Mouse (Mus musculus): ENCODE data around the gene Olfr1206. TPM values are rescaled to one million over a fixed set of nuclear protein-coding genes. Genes with fewer than 3 reads are reported as not detected.

Olfr1206 gene
- polyA plus RNA-seq (2014; fragmentation: Nextera tagmentation; extraction: Ambion mirVana): not detected in 2 replicates

DNA sequence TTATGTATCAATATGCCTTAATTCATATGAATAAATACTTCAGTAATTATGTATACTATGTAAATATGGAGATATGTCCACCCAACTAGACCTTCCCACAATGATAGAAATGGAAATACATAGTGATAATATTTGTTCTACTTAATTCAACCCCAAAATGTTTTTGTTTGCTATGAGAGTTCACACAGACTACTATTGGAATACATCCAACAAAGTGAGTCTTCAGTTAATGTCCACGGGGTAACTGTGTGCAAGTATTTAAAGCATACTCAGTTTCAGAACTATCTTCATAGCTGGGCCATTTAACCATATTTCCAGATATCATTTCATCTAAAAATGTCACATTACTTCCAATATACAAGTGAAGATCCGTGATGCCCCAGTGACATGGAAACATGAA, at the start of gene Olfr1206:
Gene Olfr1206, plus strand, starts transcription at position 301 of the 400 bp plus-strand sequence.
- no peak for DNase-seq (ENCODE audit: low spot score)
- Histone ChIP-seq H3K27me3 (replicated peaks; ENCODE audit: control insufficient read depth, insufficient read depth, low read length) (no peaks in the 10 kb centered on the region), H3K4me1 (replicated peaks; ENCODE audit: control insufficient read depth, insufficient read depth, low read length) (no peaks in the 10 kb centered on the region), H3K9ac (ENCODE audit: low read depth, low read length) (no peak within 1 kb of the TSS), H3K4me3 (ENCODE audit: low read depth, low read length) (no peak within 1 kb of the TSS), H3K9me3 (ENCODE audit: control insufficient read depth, low read length) (no peaks in the 10 kb centered on the region), H3K4me2 (no peak within 1 kb of the TSS), H3K36me3 (ENCODE audit: control insufficient read depth, insufficient read depth, low read length) (no peaks in the 10 kb centered on the region), H3K27ac (ENCODE audit: low read depth, low read length) (no peak within 1 kb of the TSS)
- WGBS: 71% methylated on average over 2 of the region's 2 CpGs
- no peak for ATAC-seq (replicated peaks; ENCODE audit: low FRiP score)

- Histone ChIP-seq H3K4me2 (no peak within 1 kb of the TSS), H3K9me3 (ENCODE audit: control insufficient read depth, low read length) (no peaks in the 10 kb centered on the region), H3K27me3 (replicated peaks; ENCODE audit: control insufficient read depth, insufficient read depth, low read length) (no peaks in the 10 kb centered on the region), H3K9ac (ENCODE audit: low read depth, low read length) (no peak within 1 kb of the TSS), H3K27ac (ENCODE audit: low read depth, low read length) (no peak within 1 kb of the TSS), H3K4me1 (replicated peaks; ENCODE audit: control insufficient read depth, insufficient read depth, low read length) (no peaks in the 10 kb centered on the region), H3K4me3 (ENCODE audit: low read depth, low read length) (no peak within 1 kb of the TSS), H3K36me3 (ENCODE audit: control insufficient read depth, insufficient read depth, low read length) (no peaks in the 10 kb centered on the region)
- DNase-seq (ENCODE audit: low spot score) (no peak), ATAC-seq (replicated peaks; ENCODE audit: low FRiP score) (no peak)
- WGBS: 77% methylated on average over 1 of the region's 1 CpGs
These were observed 48.8 kb upstream of the Olfr1206 start, which contains the start of gene Olfr1202 for GRCm38 (mm10) chr2:88814196-88814595. Gene Olfr1202, plus strand, starts transcription at chr2:88814496.

- no peak within 1 kb of the TSS for H3K27ac ChIP-seq (ENCODE audit: low read depth, low read length)
- WGBS: 80% methylated on average over 2 of the region's 2 CpGs
- H3K27me3 ChIP-seq (replicated peaks; ENCODE audit: control insufficient read depth, insufficient read depth, low read length): no peaks in the 10 kb centered on the region
These were observed 33.6 kb upstream of the Olfr1206 start, which contains the start of gene Olfr1205 for GRCm38 (mm10) chr2:88829437-88829836. Gene Olfr1205, plus strand, starts transcription at chr2:88829737.

DNA sequence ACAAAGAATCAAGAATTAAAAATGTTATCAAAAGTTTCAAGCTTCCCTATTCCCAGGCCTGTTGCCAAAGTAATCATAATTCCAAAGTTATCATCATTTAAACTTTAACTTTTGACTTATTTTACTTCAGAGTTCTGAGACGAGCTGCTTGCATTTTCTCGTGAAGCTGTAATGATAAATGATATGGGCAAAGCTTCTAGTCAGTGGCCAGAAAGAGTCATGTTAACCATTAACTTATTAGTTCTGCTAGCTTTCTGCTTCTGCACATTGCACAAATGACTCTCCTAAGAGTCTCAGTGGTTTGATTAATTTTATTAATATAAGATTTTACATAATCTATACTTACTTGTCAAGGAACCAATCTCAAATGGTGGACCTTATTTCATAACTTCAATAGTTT, 24.6 kb upstream of the Olfr1206 start:
- no peak overlapping the region for H3K9ac ChIP-seq (ENCODE audit: low read depth, low read length)
- H3K27me3 ChIP-seq (replicated peaks; ENCODE audit: control insufficient read depth, insufficient read depth, low read length): no peaks in the 10 kb centered on the region
- WGBS: 69% methylated on average over 2 of the region's 2 CpGs
- no peaks in the 10 kb centered on the region for H3K36me3 ChIP-seq (ENCODE audit: control insufficient read depth, insufficient read depth, low read length)
- ATAC-seq (replicated peaks; ENCODE audit: low FRiP score): no peak
- H3K4me3 ChIP-seq (ENCODE audit: low read depth, low read length): no peak overlapping the region
- DNase-seq (ENCODE audit: low spot score): no peak
- H3K27ac ChIP-seq (ENCODE audit: low read depth, low read length): no peak overlapping the region
- H3K9me3 ChIP-seq (ENCODE audit: control insufficient read depth, low read length): no peaks in the 10 kb centered on the region
- no peaks in the 10 kb centered on the region for H3K4me1 ChIP-seq (replicated peaks; ENCODE audit: control insufficient read depth, insufficient read depth, low read length)
- no peak overlapping the region for H3K4me2 ChIP-seq

More at GRCm38 (mm10) chr2:88829437-88829836, 33.6 kb upstream of the Olfr1206 start, which contains the start of gene Olfr1205:
- Histone ChIP-seq H3K9me3 (ENCODE audit: control insufficient read depth, low read length) (no peaks in the 10 kb centered on the region), H3K4me1 (replicated peaks; ENCODE audit: control insufficient read depth, insufficient read depth, low read length) (no peaks in the 10 kb centered on the region), H3K36me3 (ENCODE audit: control insufficient read depth, insufficient read depth, low read length) (no peaks in the 10 kb centered on the region), H3K9ac (ENCODE audit: low read depth, low read length) (no peak within 1 kb of the TSS), H3K4me2 (no peak within 1 kb of the TSS), H3K4me3 (ENCODE audit: low read depth, low read length) (no peak within 1 kb of the TSS)
- ATAC-seq (replicated peaks; ENCODE audit: low FRiP score) (no peak), DNase-seq (ENCODE audit: low spot score) (no peak)

- Histone ChIP-seq H3K4me1 (replicated peaks; ENCODE audit: control insufficient read depth, insufficient read depth, low read length) (no peaks in the 10 kb centered on the region), H3K36me3 (ENCODE audit: control insufficient read depth, insufficient read depth, low read length) (no peaks in the 10 kb centered on the region), H3K27me3 (replicated peaks; ENCODE audit: control insufficient read depth, insufficient read depth, low read length) (no peaks in the 10 kb centered on the region), H3K27ac (ENCODE audit: low read depth, low read length) (no peak within 1 kb of the TSS), H3K4me2 (no peak within 1 kb of the TSS), H3K9ac (ENCODE audit: low read depth, low read length) (no peak within 1 kb of the TSS), H3K4me3 (ENCODE audit: low read depth, low read length) (no peak within 1 kb of the TSS), H3K9me3 (ENCODE audit: control insufficient read depth, low read length) (no peaks in the 10 kb centered on the region)
- WGBS: 88% methylated on average over 1 of the region's 1 CpGs
- no peak for DNase-seq (ENCODE audit: low spot score)
- ATAC-seq (replicated peaks; ENCODE audit: low FRiP score): no peak
These were observed 14.0 kb upstream of the Olfr1206 start, which contains the start of gene Olfr1204 for GRCm38 (mm10) chr2:88848992-88849391. Gene Olfr1204, plus strand, starts transcription at chr2:88849292.

- H3K27me3 ChIP-seq (replicated peaks; ENCODE audit: control insufficient read depth, insufficient read depth, low read length): no peaks in the 10 kb centered on the region
- DNase-seq (ENCODE audit: low spot score) (no peak), ATAC-seq (replicated peaks; ENCODE audit: low FRiP score) (no peak)
- H3K9ac ChIP-seq (ENCODE audit: low read depth, low read length): no peak within 1 kb of the TSS
- H3K36me3 ChIP-seq (ENCODE audit: control insufficient read depth, insufficient read depth, low read length): no peaks in the 10 kb centered on the region
- H3K9me3 ChIP-seq (ENCODE audit: control insufficient read depth, low read length): no peaks in the 10 kb centered on the region
- no peak within 1 kb of the TSS for H3K27ac ChIP-seq (ENCODE audit: low read depth, low read length)
- H3K4me3 ChIP-seq (ENCODE audit: low read depth, low read length): no peak within 1 kb of the TSS
- no peak within 1 kb of the TSS for H3K4me2 ChIP-seq
- H3K4me1 ChIP-seq (replicated peaks; ENCODE audit: control insufficient read depth, insufficient read depth, low read length): no peaks in the 10 kb centered on the region
These were observed 39.2 kb downstream of the Olfr1206 start, which contains the start of gene Olfr1208 for GRCm38 (mm10) chr2:88902211-88902610. Gene Olfr1208, minus strand, starts transcription at chr2:88902311.

DNA sequence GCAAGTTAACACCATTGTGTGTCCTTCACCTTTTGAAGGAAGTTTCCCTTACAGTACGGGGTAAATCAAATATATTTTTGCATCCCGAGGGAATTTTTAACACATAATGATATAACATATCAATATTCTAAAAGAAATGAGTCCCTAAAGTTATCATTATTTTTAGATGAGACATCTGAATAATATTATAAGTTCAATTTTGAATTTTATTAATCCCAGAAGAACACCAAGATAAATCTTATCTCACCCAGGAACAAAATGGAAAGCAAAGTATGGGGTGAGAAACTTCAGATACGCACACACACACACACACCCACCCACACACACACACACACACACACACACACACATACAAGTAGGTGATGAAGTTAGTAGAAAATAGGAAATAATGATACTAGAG, 52.0 kb downstream of the Olfr1206 start, which contains the start of gene Olfr1209:
Gene Olfr1209, minus strand, starts transcription at position 101 of the 400 bp plus-strand sequence.
- DNase-seq (ENCODE audit: low spot score) (no peak), ATAC-seq (replicated peaks; ENCODE audit: low FRiP score) (no peak)
- Histone ChIP-seq H3K27me3 (replicated peaks; ENCODE audit: control insufficient read depth, insufficient read depth, low read length) (no peaks in the 10 kb centered on the region), H3K27ac (ENCODE audit: low read depth, low read length) (no peak within 1 kb of the TSS), H3K9ac (ENCODE audit: low read depth, low read length) (no peak within 1 kb of the TSS), H3K9me3 (ENCODE audit: control insufficient read depth, low read length) (no peaks in the 10 kb centered on the region), H3K4me3 (ENCODE audit: low read depth, low read length) (no peak within 1 kb of the TSS), H3K36me3 (ENCODE audit: control insufficient read depth, insufficient read depth, low read length) (no peaks in the 10 kb centered on the region), H3K4me1 (replicated peaks; ENCODE audit: control insufficient read depth, insufficient read depth, low read length) (no peaks in the 10 kb centered on the region), H3K4me2 (no peak within 1 kb of the TSS)
- 85% methylated on average over 3 of the region's 3 CpGs for WGBS

Other genes starting within 250 kb of the Olfr1206 start
- not detected in 2 replicates for gene Olfr1191-ps1, start 222.7 kb upstream of the Olfr1206 start, polyA plus RNA-seq (2014; fragmentation: Nextera tagmentation; extraction: Ambion mirVana)
- not detected in 2 replicates for gene Olfr1192-ps1, start 214.7 kb upstream of the Olfr1206 start, polyA plus RNA-seq (2014; fragmentation: Nextera tagmentation; extraction: Ambion mirVana)
- gene Olfr1193, start 187.6 kb upstream of the Olfr1206 start, polyA plus RNA-seq (2014; fragmentation: Nextera tagmentation; extraction: Ambion mirVana): not detected in 2 replicates
- not detected in 2 replicates for gene Olfr1195, start 174.0 kb upstream of the Olfr1206 start, polyA plus RNA-seq (2014; fragmentation: Nextera tagmentation; extraction: Ambion mirVana)
- gene Olfr1196, start 158.6 kb upstream of the Olfr1206 start, polyA plus RNA-seq (2014; fragmentation: Nextera tagmentation; extraction: Ambion mirVana): not detected in 2 replicates
- gene Olfr1197, start 130.9 kb upstream of the Olfr1206 start, polyA plus RNA-seq (2014; fragmentation: Nextera tagmentation; extraction: Ambion mirVana): not detected in 2 replicates
- gene Olfr1198, start 111.9 kb upstream of the Olfr1206 start, polyA plus RNA-seq (2014; fragmentation: Nextera tagmentation; extraction: Ambion mirVana): not detected in 2 replicates
- not detected in 2 replicates for gene Olfr1199, start 102.8 kb upstream of the Olfr1206 start, polyA plus RNA-seq (2014; fragmentation: Nextera tagmentation; extraction: Ambion mirVana)
- not detected in 2 replicates for gene Olfr1200, start 92.7 kb upstream of the Olfr1206 start, polyA plus RNA-seq (2014; fragmentation: Nextera tagmentation; extraction: Ambion mirVana)
- not detected in 2 replicates for gene Olfr1201, start 70.2 kb upstream of the Olfr1206 start, polyA plus RNA-seq (2014; fragmentation: Nextera tagmentation; extraction: Ambion mirVana)
- gene Olfr1202, start 48.7 kb upstream of the Olfr1206 start, polyA plus RNA-seq (2014; fragmentation: Nextera tagmentation; extraction: Ambion mirVana): not detected in 2 replicates
- not detected in 2 replicates for gene Olfr1205, start 33.5 kb upstream of the Olfr1206 start, polyA plus RNA-seq (2014; fragmentation: Nextera tagmentation; extraction: Ambion mirVana)
- gene Olfr1204, start 13.9 kb upstream of the Olfr1206 start, polyA plus RNA-seq (2014; fragmentation: Nextera tagmentation; extraction: Ambion mirVana): not detected in 2 replicates
- not detected in 2 replicates for gene Olfr1208, start 39.1 kb downstream of the Olfr1206 start, polyA plus RNA-seq (2014; fragmentation: Nextera tagmentation; extraction: Ambion mirVana)
- not detected in 2 replicates for gene Olfr1209, start 51.9 kb downstream of the Olfr1206 start, polyA plus RNA-seq (2014; fragmentation: Nextera tagmentation; extraction: Ambion mirVana)
- not detected in 2 replicates for gene Olfr1211, start 74.9 kb downstream of the Olfr1206 start, polyA plus RNA-seq (2014; fragmentation: Nextera tagmentation; extraction: Ambion mirVana)
- not detected in 2 replicates for gene Olfr1212, start 90.7 kb downstream of the Olfr1206 start, polyA plus RNA-seq (2014; fragmentation: Nextera tagmentation; extraction: Ambion mirVana)
- gene Gm13762, start 117.0 kb downstream of the Olfr1206 start, polyA plus RNA-seq (2014; fragmentation: Nextera tagmentation; extraction: Ambion mirVana): not detected in 2 replicates
- gene Olfr1214, start 129.4 kb downstream of the Olfr1206 start, polyA plus RNA-seq (2014; fragmentation: Nextera tagmentation; extraction: Ambion mirVana): not detected in 2 replicates
- gene Olfr1215, start 143.7 kb downstream of the Olfr1206 start, polyA plus RNA-seq (2014; fragmentation: Nextera tagmentation; extraction: Ambion mirVana): not detected in 2 replicates
- gene Olfr1216, start 155.1 kb downstream of the Olfr1206 start, polyA plus RNA-seq (2014; fragmentation: Nextera tagmentation; extraction: Ambion mirVana): not detected in 2 replicates
- not detected in 2 replicates for gene Olfr1217, start 168.8 kb downstream of the Olfr1206 start, polyA plus RNA-seq (2014; fragmentation: Nextera tagmentation; extraction: Ambion mirVana)
- not detected in 2 replicates for gene Olfr1218, start 198.0 kb downstream of the Olfr1206 start, polyA plus RNA-seq (2014; fragmentation: Nextera tagmentation; extraction: Ambion mirVana)
- gene Olfr1219, start 220.3 kb downstream of the Olfr1206 start, polyA plus RNA-seq (2014; fragmentation: Nextera tagmentation; extraction: Ambion mirVana): not detected in 2 replicates
- gene Olfr1220, start 243.6 kb downstream of the Olfr1206 start, polyA plus RNA-seq (2014; fragmentation: Nextera tagmentation; extraction: Ambion mirVana): not detected in 2 replicates